ENCODE assay signal across 8 mouse cellular contexts in genomic region chr3:90051441-90052350, GRCm38 (mm10). TPM values are rescaled to one million over a fixed set of nuclear protein-coding genes. Genes with fewer than 3 reads are reported as not detected.
DNase-seq lines count a peak whose midpoint lies in the region; ATAC-seq lines count a peak whose summit lies in the region.

Gene 4933434E20Rik, plus strand, starts transcription at chr3:90051636.

- H3K27me3 ChIP-seq in hindbrain, embryonic 14.5 days (ENCODE audit: control insufficient read depth, insufficient read depth, low read length): no peaks in the 10 kb centered on the region
- H3K27me3 ChIP-seq in megakaryocyte, embryonic 14.5 days (replicated peaks): no peaks in the 10 kb centered on the region

- no peaks in the 10 kb centered on the region for H3K9me3 ChIP-seq in hindbrain, embryonic 14.5 days (ENCODE audit: control insufficient read depth, low read length)
- no peaks in the 10 kb centered on the region for H3K9me3 ChIP-seq in megakaryocyte, embryonic 14.5 days

- peaks cover 35% of the 10 kb centered on the region for H3K36me3 ChIP-seq in hindbrain, embryonic 14.5 days (replicated peaks; ENCODE audit: control insufficient read depth, insufficient read depth)
- H3K36me3 ChIP-seq in megakaryocyte, embryonic 14.5 days (replicated peaks; ENCODE audit: low read length): peaks cover 45% of the 10 kb centered on the region

- peak within 1 kb of the TSS; percentile 94 for H3K27ac ChIP-seq in hindbrain, embryonic 14.5 days

- peaks cover 30% of the 10 kb centered on the region for H3K4me1 ChIP-seq in hindbrain, embryonic 14.5 days (replicated peaks; ENCODE audit: control insufficient read depth, insufficient read depth, low read length)
- H3K4me1 ChIP-seq in megakaryocyte, embryonic 14.5 days: peaks cover 43% of the 10 kb centered on the region

- intact Hi-C loops in left cerebral cortex, postnatal 10 days (cut with DNase I): no loop called here

- H3K4me3 ChIP-seq in hindbrain, embryonic 14.5 days (replicated peaks; ENCODE audit: low read length): peak within 1 kb of the TSS; percentile 95
- H3K4me3 ChIP-seq in megakaryocyte, embryonic 14.5 days (replicated peaks): peak within 1 kb of the TSS; percentile 97

- ATAC-seq in common myeloid progenitor, adult 5-6 weeks (replicated peaks; ENCODE audit: low read depth, poor library complexity, severe bottlenecking): peak; percentile 66
- ATAC-seq in hindbrain, embryonic 14.5 days (ENCODE audit: low FRiP score): peak; percentile 77

- 1% methylated on average over 41 of the region's 43 CpGs for WGBS in hindbrain, embryonic 14.5 days

- peak within 1 kb of the TSS; percentile 97 for H3K9ac ChIP-seq in hindbrain, embryonic 14.5 days

- H3K4me2 ChIP-seq in hindbrain, embryonic 14.5 days (replicated peaks): peak within 1 kb of the TSS; percentile 63

- peak; percentile 64 for DNase-seq in cerebellum, adult 9-10 months
- DNase-seq in cerebellum, postnatal 36 days: no peak
- peak; percentile 53 for DNase-seq in gastrocnemius, adult 18-20 months (ENCODE audit: low spot score)
- DNase-seq in hindbrain, embryonic 14.5 days (ENCODE audit: low spot score): peak; percentile 42
- peak; percentile 21 to 79 for DNase-seq in left cerebral cortex, postnatal 10 days (ENCODE audit: extremely low spot score in 1 of 2, low spot score in 2 of 2)
- peak; percentile 48 for DNase-seq in right cerebral cortex, postnatal 14 days

RNA-seq across cellular contexts. Expression of gene 4933434E20Rik, which starts in this region (rescaled TPM):
- total RNA-seq in common myeloid progenitor, adult 5-6 weeks (2017): 28.8 and 34.0 TPM in 2 replicates
- 10 to 100 TPM; 91.6 to 99.3 TPM for total RNA-seq in gastrocnemius, adult 18-20 months (2021)
- polyA plus RNA-seq in hindbrain, embryonic 14.5 days (2014; fragmentation: Nextera tagmentation; extraction: Ambion mirVana): 200 and 225 TPM in 2 replicates
- total RNA-seq in left cerebral cortex, postnatal 10 days (2021): 10 to 100 TPM; 76.1 to 76.6 TPM
- polyA plus RNA-seq in megakaryocyte, embryonic 14.5 days (2012; ENCODE audit: insufficient read depth, low replicate concordance): 1.2 and 10.8 TPM in 2 replicates

Comparison
In these comparisons a context has a peak if more than half of its experiments do, and no peak if none do; other contexts are left out.
1. RNA of gene 4933434E20Rik (polyA plus RNA-seq): 200 to 225 TPM in hindbrain, embryonic 14.5 days; 1.2 to 10.8 TPM in megakaryocyte, embryonic 14.5 days; every median in the first group is over 10 times any median in the second.
2. DNase-seq: peak in cerebellum, adult 9-10 months (single experiment), gastrocnemius, adult 18-20 months (single experiment), hindbrain, embryonic 14.5 days (single experiment), left cerebral cortex, postnatal 10 days (2 of 2) and right cerebral cortex, postnatal 14 days (single experiment); none in cerebellum, postnatal 36 days (0 of 2).